Mouse (Mus musculus) embryonic stem cell, embryonic (primary cell): ENCODE results near the gene Tradd.

Experiments
- CTCF ChIA-PET, 4 experiments: fragments of 300-600 bp in 2 of 4; fragments of 350-600 bp in 2 of 4; sonication (Branson Sonifier 250); formaldehyde crosslinking; loops; one replicate each; lab custom pipeline; 2022; ENCODE audit warnings: inconsistent platforms in 2 of 4; lab: Charles Lee
- POLR2A ChIA-PET, 4 experiments: fragments of 300-600 bp in 2 of 4; fragments of 350-600 bp in 2 of 4; sonication (Branson Sonifier 250); formaldehyde crosslinking; loops; one replicate each; lab custom pipeline; 2022; ENCODE audit warnings: antibody characterized with exemption in 4 of 4, inconsistent platforms in 1 of 4; lab: Charles Lee

The Tradd gene

DNA sequence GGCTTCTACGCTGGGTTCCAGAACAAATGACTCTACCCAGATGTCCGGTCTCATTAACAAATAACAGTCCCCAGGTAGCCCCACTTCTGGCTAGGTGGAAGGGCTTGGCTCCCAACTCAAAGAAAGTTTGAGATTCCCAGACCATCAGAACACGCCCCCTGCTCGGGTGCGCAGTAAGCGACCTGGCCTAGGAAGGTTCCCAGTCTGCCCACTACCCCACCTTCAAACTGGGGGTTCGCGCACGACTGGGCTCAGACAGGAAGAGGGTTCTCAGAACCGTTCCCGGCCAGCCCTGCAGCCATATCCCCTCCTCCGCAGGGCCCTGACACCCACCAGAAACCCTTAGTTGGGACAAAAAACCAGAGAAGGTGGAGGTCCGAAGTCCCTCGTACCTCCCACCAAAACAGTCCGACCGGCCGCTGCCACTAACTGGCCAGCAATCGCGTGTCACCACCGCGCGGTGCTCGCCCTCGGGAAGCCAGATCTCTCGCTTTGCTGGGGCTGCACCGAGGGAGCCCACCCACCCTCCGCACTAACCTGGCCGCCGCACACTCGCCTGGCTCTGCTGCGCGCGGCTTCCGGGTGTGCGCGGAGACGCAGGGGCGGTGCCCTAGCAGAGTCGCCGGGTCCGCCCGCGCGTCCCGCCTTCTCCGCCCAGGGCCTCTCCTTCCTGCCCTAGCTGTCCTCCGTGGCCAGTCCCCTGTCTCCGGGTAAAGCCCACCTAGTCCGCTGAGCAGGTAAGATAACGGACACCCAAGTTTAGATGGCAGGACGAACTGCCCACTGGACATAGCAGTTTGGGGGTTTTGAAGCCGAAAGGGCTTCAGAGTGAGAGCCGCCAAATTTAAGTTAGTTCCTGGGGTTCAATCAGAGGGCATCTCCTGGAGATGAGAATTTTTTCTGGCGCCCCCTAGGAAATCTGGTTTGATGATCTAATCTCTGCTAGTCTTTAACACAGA lies at the start of gene Tradd, which contains the start of gene Fbxl8:
Tradd (minus strand) TSS at position 586 of the 959 bp plus-strand sequence.
Fbxl8 (plus strand) TSS at position 625 of the 959 bp plus-strand sequence.
- POLR2A ChIA-PET = interaction anchor here (0.5 to 2.2 kb wide), 12 partner anchors 9 to 207 kb away, joined by 3 to 6 read pairs (median 4); partner anchors contain the start of genes B3gnt9 (in 3 of the 4), D230025D16Rik (in 1 of the 4), Exoc3l (in 1 of the 4) and Fhod1 (in 1 of the 4)
- CTCF ChIA-PET = interaction anchor here (0.6 to 2.9 kb wide), 13 partner anchors 9 to 207 kb away, joined by 3 to 14 read pairs (median 3); partner anchors contain the start of genes B3gnt9 (in 2 of the 4) and Tppp3 (in 1 of the 4)

DNA sequence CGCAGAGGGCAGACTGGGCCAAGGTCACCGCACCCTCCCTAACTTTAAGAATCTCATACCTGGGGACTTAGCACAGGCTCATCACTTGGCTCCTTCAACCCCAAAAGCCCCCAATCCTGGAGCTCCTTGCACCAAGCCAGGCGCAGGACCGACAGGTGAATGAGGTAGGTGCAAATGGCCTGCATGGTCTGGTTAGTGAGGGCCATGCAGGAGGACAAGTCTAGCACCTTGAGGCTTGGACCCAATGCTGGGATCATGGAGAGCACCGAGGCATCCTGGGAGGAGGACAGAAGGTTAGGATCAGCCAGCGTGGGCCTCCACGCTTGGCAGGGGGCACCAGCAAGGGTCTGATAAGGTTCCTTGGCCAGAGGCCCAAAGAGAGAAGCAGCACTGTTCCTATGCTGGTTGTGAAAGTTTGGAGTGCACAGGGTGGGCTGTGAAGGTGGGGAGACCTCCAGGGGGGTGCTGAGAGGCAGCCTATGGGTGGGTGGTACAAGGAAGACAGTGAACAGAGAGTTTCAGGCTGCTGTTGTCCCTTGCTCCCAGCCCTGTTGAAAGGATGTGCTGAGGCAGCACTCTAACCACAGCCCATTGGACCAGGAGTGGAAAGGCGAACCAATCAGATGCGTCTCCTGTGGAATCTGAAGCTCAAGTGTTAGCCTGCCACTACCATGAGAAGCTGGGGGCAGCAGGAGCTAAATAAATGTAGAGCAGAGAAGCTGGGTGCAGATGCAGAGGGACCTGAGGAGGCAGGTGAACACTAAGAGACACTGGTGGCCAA lies 49.4 kb upstream of the Tradd start:
- CTCF ChIA-PET = interaction anchor here in 1 of 4 experiments (0.6 kb wide), 1 partner anchor 276 kb away, joined by 6 read pairs; no protein-coding TSS in a partner anchor

DNA sequence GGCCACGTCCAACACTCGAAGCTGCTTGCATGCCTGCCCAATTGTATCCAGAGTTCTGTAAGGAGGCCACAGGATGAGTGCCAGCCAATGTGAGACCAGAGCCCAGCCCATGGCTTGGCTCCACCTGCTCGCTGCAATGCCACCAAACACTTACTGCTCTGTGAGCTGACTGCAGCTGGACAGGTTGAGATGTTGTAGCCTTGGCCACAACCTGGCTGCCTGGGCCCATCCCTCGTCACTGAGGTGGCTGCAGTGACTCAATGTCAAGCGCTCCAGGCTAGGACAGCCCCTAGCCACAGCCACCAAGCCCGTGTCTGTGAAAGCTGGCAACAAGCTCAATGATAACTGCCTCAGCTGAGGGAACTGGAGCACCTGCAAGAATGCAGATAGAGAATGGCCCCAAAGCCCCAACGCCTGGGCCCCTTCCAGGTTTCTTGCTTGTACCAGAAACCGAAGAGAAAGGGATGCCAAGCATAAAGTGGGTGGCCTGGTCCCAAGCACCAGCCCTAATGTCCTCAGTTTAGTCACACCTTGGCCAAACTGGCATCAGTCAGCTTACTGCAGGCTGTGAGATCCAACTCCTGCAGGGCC lies 48.6 kb upstream of the Tradd start:
- POLR2A ChIA-PET = interaction anchor here in 2 of 4 experiments (0.5 to 1.8 kb wide), 4 partner anchors 9 to 93 kb away, joined by 3 to 8 read pairs (median 6); partner anchors contain the start of gene Exoc3l (in 1 of the 2)
- CTCF ChIA-PET = interaction anchor here in 2 of 4 experiments (0.5 to 0.6 kb wide), 2 partner anchors 35 to 703 kb away, joined by 5 to 8 read pairs; partner anchors contain the start of gene Fhod1 (in 1 of the 2)

More for the DNA sequence above, 49.4 kb upstream of the Tradd start:
- POLR2A ChIA-PET = interaction anchor here in 3 of 4 experiments (0.5 to 2.4 kb wide), 6 partner anchors 9 to 508 kb away, joined by 3 to 17 read pairs (median 5); no protein-coding TSS in a partner anchor

DNA sequence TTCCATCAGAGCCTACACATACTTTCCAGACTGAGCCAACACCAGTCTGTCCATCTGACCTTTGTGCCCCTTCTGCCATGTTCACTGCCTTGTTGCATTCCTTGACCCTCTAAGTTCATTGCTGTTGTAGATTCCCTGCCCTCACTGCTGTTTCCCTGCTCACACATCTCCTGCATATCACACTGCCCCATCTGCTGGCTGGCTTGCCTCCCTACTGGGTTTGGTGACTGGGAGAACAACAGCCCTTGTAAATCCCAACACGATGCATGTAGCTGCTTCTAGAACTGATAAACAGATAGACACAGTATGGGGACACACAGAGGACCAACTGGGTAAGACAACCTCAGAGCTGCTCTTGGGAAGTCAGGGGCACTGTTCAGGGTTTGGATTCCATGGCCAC lies 47.3 kb upstream of the Tradd start:
- ChIA-PET POLR2A (interaction anchor here in 2 of 4 experiments (0.7 to 1.8 kb wide), 3 partner anchors 13 to 24 kb away, joined by 3 to 8 read pairs (median 4); no protein-coding TSS in a partner anchor), CTCF (no interaction called here)

DNA sequence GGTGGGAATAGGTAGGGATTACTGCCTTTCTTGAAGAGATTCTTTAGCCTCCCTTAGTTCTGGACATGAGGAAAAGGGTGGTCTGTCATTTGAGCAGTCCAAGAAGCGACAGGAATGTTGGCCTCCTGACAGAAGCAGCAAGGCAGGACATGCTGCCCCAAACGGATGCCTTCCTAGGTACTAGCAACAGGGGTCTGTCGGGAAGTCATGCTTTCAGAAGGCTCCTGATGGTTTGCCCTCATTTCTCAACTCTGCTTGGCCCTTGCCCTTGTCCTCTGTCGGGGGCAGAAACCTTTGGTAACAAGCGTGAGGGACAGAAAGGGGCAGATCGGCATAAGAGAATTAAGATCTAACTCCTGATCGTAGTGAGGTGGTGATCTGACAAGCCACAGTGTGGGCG lies 45.7 kb upstream of the Tradd start:
- ChIA-PET POLR2A (interaction anchor here in 1 of 4 experiments (0.5 to 1.0 kb wide), 2 partner anchors 21 to 289 kb away, joined by 3 read pairs; partner anchors contain the start of gene 4931428F04Rik), CTCF (interaction anchor here in 1 of 4 experiments (1.2 kb wide), 1 partner anchor 19 kb away, joined by 3 read pairs; no protein-coding TSS in a partner anchor)

DNA sequence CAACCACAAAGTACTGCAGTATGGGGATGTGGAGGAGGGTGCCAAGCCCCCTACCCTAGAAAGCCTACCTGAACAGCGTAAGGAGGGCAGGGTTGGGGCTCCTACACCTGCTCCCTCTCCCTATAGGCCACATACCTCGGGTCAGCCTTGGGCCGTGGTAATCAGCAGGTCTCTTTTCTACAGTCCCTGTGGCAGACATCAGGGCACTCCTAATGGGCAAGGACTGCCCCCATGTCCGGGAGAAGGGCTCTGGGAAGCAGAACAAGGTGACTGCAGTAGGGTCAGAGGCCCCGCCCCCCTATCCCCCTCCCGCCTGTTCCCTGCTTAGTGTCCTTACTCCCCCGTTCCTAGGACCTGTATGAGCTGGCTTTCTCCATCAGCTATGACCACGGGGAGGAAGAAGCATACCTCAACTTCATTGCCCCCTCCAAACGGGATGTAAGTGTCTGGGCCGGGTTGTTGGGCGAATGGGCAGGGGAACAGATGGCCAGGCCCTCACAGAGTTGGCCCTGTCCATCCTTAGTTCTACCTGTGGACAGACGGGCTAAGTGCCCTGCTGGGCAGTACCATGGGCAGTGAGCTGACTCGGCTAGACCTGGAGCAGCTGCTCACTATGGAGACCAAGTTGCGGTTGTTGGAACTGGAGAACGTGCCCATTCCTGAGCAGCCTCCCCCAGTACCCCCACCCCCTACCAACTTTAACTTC lies 44.9 kb upstream of the Tradd start:
- ChIA-PET POLR2A (interaction anchor here in 3 of 4 experiments (0.8 to 1.7 kb wide), 8 partner anchors 10 to 26 kb away, joined by 3 to 5 read pairs (median 4); partner anchors contain the start of genes E2f4 (in 2 of the 3) and 4931428F04Rik (in 1 of the 3)), CTCF (interaction anchor here in 2 of 4 experiments (0.7 to 1.2 kb wide), 3 partner anchors 18 to 65 kb away, joined by 3 read pairs; no protein-coding TSS in a partner anchor)

DNA sequence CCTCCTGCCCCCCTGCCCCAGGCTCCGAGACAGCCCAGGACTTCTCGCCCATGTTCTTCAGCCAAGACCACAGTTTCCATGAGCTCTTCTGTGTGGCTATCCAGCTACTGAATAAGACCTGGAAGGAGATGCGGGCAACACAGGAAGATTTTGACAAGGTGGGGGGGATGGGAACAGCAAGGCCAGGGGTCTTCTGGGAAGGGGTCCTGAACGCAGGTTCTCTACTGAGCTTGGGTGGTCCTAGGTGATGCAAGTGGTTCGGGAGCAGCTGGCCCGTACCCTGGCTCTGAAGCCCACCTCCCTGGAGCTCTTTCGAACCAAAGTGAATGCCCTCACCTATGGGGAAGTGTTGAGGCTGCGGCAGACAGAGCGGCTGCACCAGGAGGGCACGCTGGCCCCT lies 44.0 kb upstream of the Tradd start:
- ChIA-PET POLR2A (interaction anchor here in 3 of 4 experiments (0.8 to 1.7 kb wide), 10 partner anchors 8 to 27 kb away, joined by 3 to 5 read pairs (median 4); partner anchors contain the start of genes E2f4 (in 2 of the 3) and 4931428F04Rik (in 1 of the 3)), CTCF (interaction anchor here in 2 of 4 experiments (0.8 to 1.2 kb wide), 3 partner anchors 11 to 18 kb away, joined by 3 read pairs; partner anchors contain the start of gene E2f4 (in 1 of the 2))

DNA sequence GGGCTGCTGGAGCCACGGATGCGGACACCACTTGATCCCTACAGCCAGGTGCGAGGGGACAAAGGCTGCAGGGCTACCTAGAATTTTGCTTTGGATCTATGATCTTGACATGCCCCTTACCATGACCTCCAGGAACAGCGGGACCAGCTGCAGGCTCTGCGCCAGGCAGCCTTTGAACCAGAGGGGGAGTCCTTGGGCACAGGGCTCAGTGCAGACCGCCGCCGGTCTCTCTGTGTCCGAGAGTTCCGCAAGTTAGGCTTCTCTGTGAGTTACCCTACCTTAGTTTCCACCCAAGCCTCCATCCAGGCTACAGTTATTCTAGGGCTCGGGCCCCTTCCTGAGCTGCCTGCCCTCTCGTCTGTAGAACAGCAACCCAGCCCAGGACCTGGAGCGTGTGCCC lies 43.3 kb upstream of the Tradd start:
- CTCF ChIA-PET = interaction anchor here in 3 of 4 experiments (0.6 to 1.2 kb wide), 3 partner anchors 10 to 17 kb away, joined by 3 to 15 read pairs (median 3); partner anchors contain the start of gene E2f4 (in 1 of the 3)
- POLR2A ChIA-PET = interaction anchor here in 3 of 4 experiments (0.6 to 1.7 kb wide), 8 partner anchors 9 to 28 kb away, joined by 3 to 5 read pairs (median 4); partner anchors contain the start of genes 4931428F04Rik (in 1 of the 3) and E2f4 (in 1 of the 3)

DNA sequence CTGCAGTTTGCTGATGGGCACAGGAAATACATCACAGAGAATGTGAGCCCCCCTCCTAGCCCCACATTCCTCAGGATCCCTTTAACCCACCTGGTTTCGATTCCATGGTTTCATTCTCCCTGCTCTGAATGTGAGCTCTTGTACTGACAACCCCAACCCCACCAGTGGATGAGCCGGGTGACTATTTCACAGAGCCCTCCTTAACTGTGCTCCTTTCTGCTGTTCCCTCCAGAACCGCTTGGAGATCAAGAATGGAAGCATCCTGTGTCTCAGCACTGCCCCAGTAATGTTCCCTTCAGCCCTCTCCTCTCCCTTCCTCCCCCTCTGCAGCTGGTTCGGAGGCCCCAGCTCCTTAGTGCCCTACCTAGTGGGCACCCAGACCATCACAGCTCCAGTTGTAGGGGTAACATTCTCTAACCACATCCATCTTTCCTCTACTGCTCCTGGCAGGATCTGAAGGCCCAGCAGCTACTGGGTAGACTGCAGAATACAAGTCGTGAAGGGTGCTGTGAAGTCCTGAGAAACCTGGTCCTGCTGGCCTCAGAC lies 41.8 kb upstream of the Tradd start:
- CTCF ChIA-PET = interaction anchor here in 2 of 4 experiments (0.9 to 1.5 kb wide), 3 partner anchors 15 to 68 kb away, joined by 3 to 4 read pairs (median 3); no protein-coding TSS in a partner anchor
- POLR2A ChIA-PET = interaction anchor here in 3 of 4 experiments (0.5 to 3.8 kb wide), 12 partner anchors 9 to 213 kb away, joined by 3 to 14 read pairs (median 4); partner anchors contain the start of genes E2f4 (in 2 of the 3), 4931428F04Rik (in 1 of the 3), Fhod1 (in 1 of the 3) and Hsd11b2 (in 1 of the 3)

DNA sequence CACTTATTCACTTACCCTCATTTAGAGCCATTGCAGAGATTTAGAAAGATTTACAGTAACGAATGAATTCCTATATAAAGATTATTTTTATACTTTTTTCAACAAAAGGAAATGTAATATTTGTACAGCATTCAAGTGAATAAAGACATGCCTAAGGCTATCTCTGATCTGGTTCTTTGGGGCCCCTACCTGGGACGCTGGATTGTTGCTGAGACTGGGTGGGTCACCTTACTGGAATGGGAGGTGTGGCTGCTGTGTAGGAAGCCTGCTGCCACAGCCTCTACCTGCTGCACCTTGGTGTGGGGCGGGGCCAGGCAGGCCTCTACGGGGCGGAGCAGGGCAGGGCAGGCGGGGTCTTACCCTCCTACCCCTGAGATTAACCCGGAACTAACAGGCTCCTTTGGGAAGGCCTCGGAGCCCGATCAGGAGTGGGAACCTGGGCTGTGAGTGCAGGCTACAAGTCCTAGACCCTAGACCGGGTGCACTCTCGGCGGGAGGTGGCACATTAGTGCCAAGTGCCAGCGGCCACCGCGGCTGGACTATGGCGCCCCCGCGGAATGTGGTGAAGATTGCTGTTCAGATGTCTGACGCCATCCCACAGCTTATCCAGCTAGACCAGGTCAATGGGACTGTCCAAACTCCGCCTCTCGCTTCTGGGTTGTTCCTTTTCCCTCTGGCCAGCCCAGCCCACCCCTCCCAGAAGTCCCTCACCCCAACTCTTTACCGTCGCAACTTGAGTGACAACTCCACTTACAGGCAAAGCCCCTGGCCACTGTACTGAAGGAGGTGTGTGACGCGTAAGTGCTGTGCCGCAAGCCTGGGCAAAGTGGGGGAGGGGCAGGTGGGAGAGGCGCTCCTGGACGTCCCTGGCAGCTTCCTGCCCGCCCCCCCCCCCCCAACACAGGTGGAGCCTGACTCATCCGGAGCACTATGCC lies 41.1 kb upstream of the Tradd start, which contains the start of gene Elmo3:
Elmo3 (plus strand) TSS at position 391 of the 935 bp plus-strand sequence.
- POLR2A ChIA-PET = interaction anchor here (0.5 to 3.8 kb wide), 24 partner anchors 8 to 344 kb away, joined by 3 to 14 read pairs (median 4); partner anchors contain the start of genes E2f4 (in 2 of the 4), 4931428F04Rik (in 1 of the 4), Exoc3l (in 1 of the 4) and Fhod1 (in 1 of the 4)

DNA sequence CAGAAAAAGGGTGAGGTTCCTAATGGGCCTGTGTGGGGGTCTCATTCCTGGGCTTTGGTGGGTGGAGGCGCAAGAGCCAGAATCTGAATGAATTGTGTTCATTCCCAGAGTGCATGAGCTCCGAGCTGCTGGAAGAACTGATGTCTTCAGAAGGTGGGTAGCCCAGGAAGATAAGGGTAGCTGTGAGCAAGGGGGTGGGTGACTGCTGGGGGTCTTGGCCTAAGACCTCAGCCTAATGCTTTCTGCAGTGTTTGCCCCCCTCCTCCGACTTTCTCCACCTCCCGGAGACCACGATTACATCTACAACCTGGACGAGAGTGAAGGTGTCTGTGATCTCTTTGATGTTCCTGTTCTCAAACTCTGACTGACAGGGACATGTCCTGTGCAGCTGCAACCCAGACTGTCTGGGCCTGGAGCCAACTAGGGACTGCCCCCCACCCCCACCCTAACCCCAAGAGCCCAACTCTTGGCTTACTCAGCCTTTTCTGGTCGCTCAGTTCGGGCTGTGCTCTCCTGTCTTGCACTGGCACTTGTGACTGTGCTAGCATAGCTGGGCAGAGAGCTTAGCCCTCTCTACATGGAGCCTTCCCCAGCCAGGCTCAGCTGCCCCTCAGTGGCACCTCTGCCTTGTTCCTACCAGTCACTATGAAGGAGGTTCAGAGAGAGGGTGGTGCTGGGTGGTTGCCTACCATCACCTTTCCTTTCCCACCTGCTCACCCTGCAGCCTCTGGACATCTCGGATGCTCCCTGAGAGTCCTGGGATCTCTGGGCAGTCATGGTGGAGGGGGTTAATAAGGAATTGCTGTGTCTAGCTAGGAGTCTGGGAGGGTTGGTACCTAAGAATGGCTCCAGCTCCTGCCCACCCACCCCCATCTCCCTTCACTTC lies 40.2 kb upstream of the Tradd start:
- ChIA-PET POLR2A (interaction anchor here (0.5 to 3.8 kb wide), 25 partner anchors 8 to 345 kb away, joined by 3 to 17 read pairs (median 4); partner anchors contain the start of genes 4931428F04Rik (in 2 of the 4), E2f4 (in 1 of the 4), Exoc3l (in 1 of the 4) and Hsd11b2 (in 1 of the 4)), CTCF (interaction anchor here in 2 of 4 experiments (0.6 to 1.5 kb wide), 5 partner anchors 14 to 1576 kb away, joined by 3 to 5 read pairs (median 3); no protein-coding TSS in a partner anchor)

More for the DNA sequence above, 41.1 kb upstream of the Tradd start, which contains the start of gene Elmo3:
- CTCF ChIA-PET = interaction anchor here in 3 of 4 experiments (0.6 to 1.5 kb wide), 6 partner anchors 15 to 1575 kb away, joined by 3 to 5 read pairs (median 3); no protein-coding TSS in a partner anchor

DNA sequence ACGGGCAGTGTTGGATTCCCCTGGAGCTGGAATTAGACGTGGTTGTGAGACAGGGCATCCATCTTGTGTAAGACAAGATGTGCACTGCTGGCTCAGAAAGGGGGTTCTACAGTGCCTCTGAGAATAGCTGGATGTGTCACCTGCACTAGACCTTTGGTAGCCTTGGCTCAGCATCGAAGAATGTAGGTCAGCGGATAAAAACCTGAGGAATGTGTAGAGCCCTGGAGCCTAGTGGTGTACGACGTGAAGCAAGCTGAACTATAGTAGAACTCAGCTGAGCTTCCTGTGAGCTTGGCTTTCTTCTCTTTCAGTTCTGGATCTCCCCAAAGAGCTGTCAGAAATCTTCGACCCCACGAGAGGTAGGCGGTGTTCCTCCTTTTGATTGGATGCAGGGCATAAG lies 39.5 kb upstream of the Tradd start:
- ChIA-PET CTCF (interaction anchor here in 2 of 4 experiments (0.6 to 1.0 kb wide), 2 partner anchors 50 to 70 kb away, joined by 3 read pairs; no protein-coding TSS in a partner anchor), POLR2A (interaction anchor here in 3 of 4 experiments (0.5 to 3.8 kb wide), 19 partner anchors 9 to 271 kb away, joined by 3 to 17 read pairs (median 4); partner anchors contain the start of gene 4931428F04Rik (in 2 of the 3))
